Mouse (Mus musculus): ENCODE measurements at regions not wholly inside any gene's neighbourhood (a gene's known extent, or its start where the extent isn't known, plus 50 kb on each side); places are given as distances from the start of the nearest gene placed in this dataset.
"Not testable (repeated sequence)": the region's sequence is repeated elsewhere in the genome, so short reads cannot be mapped to it uniquely, and the experiment has no call there.

DNA sequence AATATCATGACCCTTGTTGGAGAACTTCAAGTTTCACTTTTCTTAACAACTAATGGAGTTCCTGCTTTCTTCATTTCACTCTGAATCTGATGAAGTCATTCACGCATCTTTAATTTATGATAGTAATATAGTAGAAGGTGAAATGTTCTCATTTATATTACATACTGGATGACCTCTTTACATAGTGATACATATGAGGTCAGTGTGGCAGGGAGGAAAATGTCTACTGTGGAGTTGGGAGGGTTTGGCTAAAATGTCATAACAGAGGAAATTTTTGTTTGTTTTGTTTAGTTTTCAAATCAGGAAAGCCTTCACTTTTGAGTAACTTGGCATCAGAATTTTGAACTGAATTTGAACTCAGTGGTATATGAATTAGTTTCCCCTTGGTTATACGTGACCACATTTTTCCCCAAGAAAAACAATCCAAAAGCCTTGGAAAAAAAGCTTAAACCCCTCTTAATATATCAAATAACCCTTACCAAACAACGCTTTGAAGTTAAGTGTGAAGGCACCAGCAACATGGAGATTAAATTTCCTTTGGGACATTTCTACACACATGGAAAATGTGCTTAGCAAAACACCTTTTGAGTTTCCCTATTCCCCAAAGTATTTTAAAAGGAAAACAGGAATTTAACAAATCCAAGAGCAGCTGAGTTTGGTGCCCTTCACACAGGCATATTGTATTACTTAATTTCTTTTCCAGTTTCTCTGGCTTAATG, 377.6 kb upstream of the Nrsn1 start:
- WGBS, result 83% methylated on average over 3 of the region's 3 CpGs
- H3K27me3 ChIP-seq, result no peaks in the 10 kb centered on the region

DNA sequence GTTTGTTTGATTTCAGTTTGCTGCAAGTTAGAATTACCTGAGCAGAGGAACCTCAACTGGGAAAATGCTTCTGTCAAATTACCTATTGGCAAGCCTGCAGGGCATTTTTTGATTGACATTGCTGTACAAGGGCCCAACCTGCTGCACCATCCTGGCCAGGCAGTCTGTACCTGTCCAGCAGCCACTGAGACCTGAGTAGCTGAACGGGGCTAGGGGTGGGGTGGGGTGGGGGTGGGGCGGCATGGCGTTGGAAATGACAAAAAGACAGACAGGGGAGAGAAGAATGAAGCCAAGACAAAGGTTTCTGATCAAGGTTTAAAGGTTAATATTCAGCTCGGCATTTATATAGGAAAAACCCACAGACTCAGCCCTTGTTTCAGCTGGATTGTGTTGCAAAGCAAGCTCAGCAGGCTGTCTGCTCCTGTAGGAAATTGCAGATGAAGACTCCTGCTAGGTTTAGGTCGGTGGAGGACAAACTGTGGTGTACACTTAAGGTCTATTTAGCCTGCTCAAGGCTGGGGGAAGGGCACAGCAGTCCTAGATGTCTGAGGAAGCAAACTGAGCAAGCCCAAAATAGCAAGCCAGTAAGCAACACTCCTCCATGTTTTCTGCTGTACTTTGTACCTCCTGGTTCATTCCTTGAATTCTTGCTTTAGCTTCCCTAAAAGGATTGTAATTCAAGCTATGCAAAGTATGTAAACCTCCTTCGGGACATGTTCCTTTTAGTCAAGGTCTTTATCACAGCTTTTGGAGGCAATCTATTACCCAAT, 369.4 kb upstream of the Nrsn1 start:
- 20% methylated on average over 6 of the region's 6 CpGs for WGBS
- H3K27ac ChIP-seq (replicated peaks), result no peak overlapping the region
- no peaks in the 10 kb centered on the region for H3K4me1 ChIP-seq
- no peak overlapping the region for H3K9ac ChIP-seq (replicated peaks)
- ATAC-seq (replicated peaks), result no peak
- H3K4me2 ChIP-seq (replicated peaks), result no peak overlapping the region
- H3K4me3 ChIP-seq, result no peak overlapping the region
- no peaks in the 10 kb centered on the region for H3K27me3 ChIP-seq
- H3K36me3 ChIP-seq, result no peaks in the 10 kb centered on the region
- no peaks in the 10 kb centered on the region for H3K9me3 ChIP-seq

More for the DNA sequence above, 377.6 kb upstream of the Nrsn1 start:
- Histone ChIP-seq H3K4me2 (replicated peaks) (no peak overlapping the region), H3K27ac (replicated peaks) (no peak overlapping the region), H3K9me3 (no peaks in the 10 kb centered on the region), H3K4me3 (no peak overlapping the region), H3K9ac (replicated peaks) (no peak overlapping the region), H3K36me3 (no peaks in the 10 kb centered on the region), H3K4me1 (no peaks in the 10 kb centered on the region)
- no peak for ATAC-seq (replicated peaks)

DNA sequence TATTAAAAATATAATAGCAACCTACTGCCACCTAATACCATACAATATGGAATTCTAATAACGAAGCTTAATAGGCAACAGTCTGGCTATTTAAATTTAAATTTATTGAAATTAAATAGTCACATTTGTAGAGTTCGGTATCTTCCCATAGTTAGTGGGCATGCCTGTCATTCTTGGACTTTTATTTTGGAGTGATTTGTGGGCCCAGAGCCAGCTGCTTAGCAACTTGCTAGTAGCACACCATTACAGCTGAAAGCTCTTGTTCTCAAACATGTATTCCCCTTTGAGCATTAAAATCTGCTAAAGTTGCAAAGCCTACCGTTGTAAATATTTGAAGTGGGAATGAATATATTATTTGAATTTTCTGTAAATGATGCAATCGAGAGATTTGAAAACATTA, 359.2 kb upstream of the Nrsn1 start:
- no peak overlapping the region for H3K4me2 ChIP-seq (replicated peaks)
- 28% methylated on average over 4 of the region's 4 CpGs for WGBS
- H3K4me1 ChIP-seq, result peaks cover 4% of the 10 kb centered on the region; the same call in 1 of the 2 replicates
- no peaks in the 10 kb centered on the region for H3K9me3 ChIP-seq
- H3K9ac ChIP-seq (replicated peaks), result no peak overlapping the region
- H3K4me3 ChIP-seq, result no peak overlapping the region
- no peaks in the 10 kb centered on the region for H3K36me3 ChIP-seq
- H3K27ac ChIP-seq (replicated peaks), result no peak overlapping the region
- H3K27me3 ChIP-seq, result no peaks in the 10 kb centered on the region
- ATAC-seq (replicated peaks), result peak; percentile 73; the same call in 1 of the 2 replicates

DNA sequence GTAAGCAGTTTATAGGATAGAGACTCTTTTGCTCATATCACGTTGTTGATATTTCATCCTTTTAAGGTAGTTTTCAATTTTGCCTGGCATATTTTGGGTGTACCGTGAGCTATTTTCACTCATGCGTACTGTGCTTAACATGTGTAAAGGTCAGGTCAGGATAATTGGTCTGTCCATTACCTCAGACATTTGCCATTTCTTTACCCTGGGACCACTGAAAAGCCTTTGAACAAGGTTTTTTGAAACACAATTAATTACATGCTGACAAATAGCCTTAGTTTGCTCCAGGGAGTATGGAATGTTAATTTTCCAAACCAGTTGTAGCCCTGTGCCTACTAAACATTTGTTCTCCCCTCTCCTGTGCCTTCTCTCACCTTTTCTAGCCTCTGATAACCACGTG, 347.3 kb upstream of the Nrsn1 start:
- no peaks in the 10 kb centered on the region for H3K27me3 ChIP-seq
- H3K4me1 ChIP-seq, result no peaks in the 10 kb centered on the region
- 21% methylated on average over 4 of the region's 4 CpGs for WGBS

DNA sequence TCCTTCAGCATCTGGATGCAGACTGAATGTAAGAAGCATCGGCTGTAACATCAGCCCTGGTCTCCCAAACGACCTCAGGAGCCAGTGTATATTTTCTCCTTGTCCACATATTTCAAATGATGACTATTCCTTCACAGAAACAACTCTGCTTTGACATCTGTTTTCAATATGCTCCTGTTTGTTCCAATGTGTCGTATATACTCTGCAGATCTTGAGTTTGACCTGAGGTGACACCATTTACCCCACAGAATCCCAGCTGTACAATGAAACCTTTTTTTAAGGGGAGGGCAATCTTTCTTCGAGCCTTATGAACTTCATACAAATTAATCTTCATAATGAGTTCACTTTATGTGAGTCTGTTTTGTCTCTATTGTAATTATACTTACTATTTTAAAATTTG, 341.7 kb upstream of the Nrsn1 start:
- ATAC-seq (replicated peaks), result no peak
- Histone ChIP-seq H3K9ac (replicated peaks) (no peak overlapping the region), H3K36me3 (no peaks in the 10 kb centered on the region), H3K9me3 (no peaks in the 10 kb centered on the region), H3K4me2 (replicated peaks) (no peak overlapping the region), H3K4me1 (no peaks in the 10 kb centered on the region), H3K27ac (replicated peaks) (no peak overlapping the region), H3K4me3 (no peak overlapping the region), H3K27me3 (no peaks in the 10 kb centered on the region)
- 77% methylated on average over 4 of the region's 4 CpGs for WGBS

More for the DNA sequence above, 347.3 kb upstream of the Nrsn1 start:
- no peak overlapping the region for H3K9ac ChIP-seq (replicated peaks)
- no peak for ATAC-seq (replicated peaks)
- H3K9me3 ChIP-seq, result no peaks in the 10 kb centered on the region
- H3K36me3 ChIP-seq, result no peaks in the 10 kb centered on the region
- no peak overlapping the region for H3K27ac ChIP-seq (replicated peaks)
- no peak overlapping the region for H3K4me3 ChIP-seq
- no peak overlapping the region for H3K4me2 ChIP-seq (replicated peaks)

DNA sequence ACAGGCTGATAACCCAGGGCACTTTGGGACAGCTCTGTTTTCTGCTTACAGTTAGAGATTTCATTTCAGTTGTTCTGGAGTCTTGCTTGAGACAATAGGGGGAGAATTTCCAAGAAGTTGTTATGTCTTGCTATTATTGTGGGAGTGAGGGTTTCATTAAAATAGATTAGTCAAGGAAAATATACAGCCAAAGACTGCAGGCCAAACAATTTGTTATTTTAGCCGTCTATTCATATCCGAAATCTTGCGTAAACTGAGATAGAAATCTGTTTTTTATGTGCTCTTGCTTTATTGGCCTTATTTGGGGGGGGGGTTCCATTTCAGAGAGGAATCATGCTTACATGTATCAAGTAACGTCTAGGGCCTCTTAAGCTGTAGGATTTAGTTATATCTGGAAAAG, 339.3 kb upstream of the Nrsn1 start:
- Histone ChIP-seq H3K9ac (replicated peaks) (no peak overlapping the region), H3K27me3 (no peaks in the 10 kb centered on the region), H3K9me3 (no peaks in the 10 kb centered on the region), H3K4me2 (replicated peaks) (no peak overlapping the region), H3K4me3 (no peak overlapping the region), H3K36me3 (no peaks in the 10 kb centered on the region), H3K27ac (replicated peaks) (no peak overlapping the region), H3K4me1 (no peaks in the 10 kb centered on the region)
- WGBS, result 94% methylated on average over 4 of the region's 4 CpGs
- ATAC-seq (replicated peaks), result no peak

DNA sequence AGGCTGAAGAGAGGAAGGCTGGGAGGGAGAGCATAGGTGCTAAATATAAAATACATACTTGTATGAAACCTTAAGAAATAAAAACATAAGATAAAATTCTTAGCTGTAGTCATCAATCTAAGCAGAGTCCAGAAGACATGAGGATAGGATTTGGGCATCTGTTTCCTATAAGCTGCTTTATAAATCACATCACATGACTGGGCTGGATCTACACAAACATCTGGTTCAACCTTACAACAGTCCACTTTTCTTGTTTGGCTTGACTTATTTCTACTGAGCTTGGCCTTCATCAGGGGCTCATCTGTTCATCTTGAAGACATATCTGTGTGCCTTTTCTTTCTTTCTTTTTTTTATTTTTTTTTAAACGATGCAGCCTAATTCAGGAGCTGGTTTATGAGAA, 338.9 kb upstream of the Nrsn1 start:
- no peak for ATAC-seq (replicated peaks)
- Histone ChIP-seq H3K36me3 (no peaks in the 10 kb centered on the region), H3K4me2 (replicated peaks) (no peak overlapping the region), H3K9ac (replicated peaks) (no peak overlapping the region), H3K27me3 (no peaks in the 10 kb centered on the region), H3K4me3 (no peak overlapping the region), H3K9me3 (no peaks in the 10 kb centered on the region), H3K27ac (replicated peaks) (no peak overlapping the region), H3K4me1 (no peaks in the 10 kb centered on the region)
- WGBS, result 91% methylated on average over 1 of the region's 1 CpGs

DNA sequence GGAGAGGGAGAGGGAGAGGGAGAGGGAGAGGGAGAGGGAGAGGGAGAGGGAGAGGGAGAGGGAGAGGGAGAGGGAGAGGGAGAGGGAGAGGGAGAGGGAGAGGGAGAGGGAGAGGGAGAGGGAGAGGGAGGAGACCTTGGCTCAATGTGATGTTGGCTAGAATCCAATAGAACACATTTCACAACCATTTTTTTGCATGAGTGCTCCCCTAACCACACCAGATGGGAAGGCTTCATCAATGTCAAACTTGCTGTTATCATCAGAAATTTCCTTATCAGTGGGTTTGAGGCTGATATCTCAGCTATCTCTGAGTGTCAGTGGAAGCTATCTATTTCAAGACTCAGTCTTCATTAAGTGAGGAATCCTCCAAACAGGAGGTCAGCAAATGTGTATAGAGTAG, 331.0 kb upstream of the Nrsn1 start:
- not testable (repeated sequence) for H3K4me3 ChIP-seq; H3K9me3 ChIP-seq; H3K27ac ChIP-seq (replicated peaks); H3K36me3 ChIP-seq; H3K4me2 ChIP-seq (replicated peaks); H3K9ac ChIP-seq (replicated peaks); ATAC-seq (replicated peaks); H3K4me1 ChIP-seq; H3K27me3 ChIP-seq

DNA sequence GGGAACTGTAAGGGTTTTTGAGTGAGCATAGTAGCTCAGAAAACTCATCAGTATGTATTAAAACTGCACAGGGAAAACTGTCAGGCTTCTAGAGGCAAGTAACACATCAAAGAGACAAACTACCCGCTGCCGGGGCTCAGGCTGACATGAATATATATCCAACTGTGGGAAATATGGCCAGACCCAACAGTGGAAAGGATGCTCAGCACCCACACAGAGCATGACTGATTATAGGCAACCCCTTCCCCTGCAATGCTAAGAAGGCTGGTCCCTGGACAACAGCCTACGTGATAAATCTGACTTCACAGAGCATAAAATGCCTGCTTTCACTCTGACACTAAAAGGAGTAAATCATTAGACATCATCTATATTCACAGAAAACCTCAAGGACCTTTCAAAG, 324.3 kb upstream of the Nrsn1 start:
- no peaks in the 10 kb centered on the region for H3K9me3 ChIP-seq
- 78% methylated on average over 3 of the region's 3 CpGs for WGBS
- H3K27me3 ChIP-seq, result no peaks in the 10 kb centered on the region
- H3K4me1 ChIP-seq, result no peaks in the 10 kb centered on the region
- no peak overlapping the region for H3K4me3 ChIP-seq
- no peak overlapping the region for H3K27ac ChIP-seq (replicated peaks)
- no peak for ATAC-seq (replicated peaks)
- no peak overlapping the region for H3K4me2 ChIP-seq (replicated peaks)
- no peaks in the 10 kb centered on the region for H3K36me3 ChIP-seq
- no peak overlapping the region for H3K9ac ChIP-seq (replicated peaks)

DNA sequence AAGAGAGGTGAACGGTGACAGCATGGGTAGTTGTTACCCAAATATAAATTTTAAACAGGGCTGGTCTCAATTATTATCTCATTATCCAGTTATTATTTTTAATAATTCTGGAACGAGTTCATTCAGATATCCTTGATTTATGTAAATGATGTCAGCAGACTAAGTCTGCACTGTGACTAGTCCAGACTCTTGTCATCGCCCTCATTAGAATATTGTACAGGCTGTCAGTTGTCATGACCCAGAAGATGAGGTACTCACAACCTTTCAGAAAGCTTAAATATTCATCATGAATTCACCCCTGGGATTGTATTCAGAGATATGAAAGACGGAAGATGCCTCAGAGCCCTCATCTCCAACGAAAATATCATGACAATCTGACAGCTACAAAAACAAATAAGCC, 300.3 kb upstream of the Nrsn1 start:
- WGBS, result 54% methylated on average over 5 of the region's 5 CpGs
- Histone ChIP-seq H3K27ac (replicated peaks) (no peak overlapping the region), H3K4me3 (no peak overlapping the region), H3K4me1 (0 out of 2 replicates have a peak, but pooled peaks cover 2% of the 10 kb centered on the region), H3K36me3 (no peaks in the 10 kb centered on the region), H3K9ac (replicated peaks) (no peak overlapping the region), H3K9me3 (no peaks in the 10 kb centered on the region), H3K4me2 (replicated peaks) (no peak overlapping the region), H3K27me3 (no peaks in the 10 kb centered on the region)
- ATAC-seq (replicated peaks), result no peak

DNA sequence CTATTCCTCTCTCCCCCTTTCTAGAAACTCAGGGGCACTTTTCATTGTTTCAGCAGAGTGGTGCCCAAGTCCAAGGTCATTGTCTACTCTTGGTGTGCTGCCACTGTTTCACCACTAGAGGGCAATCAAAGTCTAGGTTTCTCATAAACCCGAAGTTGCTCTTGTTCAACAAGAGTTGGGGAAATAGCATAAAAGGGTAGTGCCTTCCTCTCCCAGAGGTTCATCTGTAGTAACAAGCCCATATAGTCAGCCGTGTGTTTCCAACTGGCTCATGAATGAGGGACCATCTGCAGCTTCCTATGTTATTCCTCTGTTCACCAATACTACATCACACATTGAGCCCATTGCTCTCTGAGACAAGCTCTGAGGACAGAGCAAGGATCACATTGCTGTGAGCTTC, 292.4 kb upstream of the Nrsn1 start:
- no peak overlapping the region for H3K9ac ChIP-seq (replicated peaks)
- 4% methylated on average over 2 of the region's 2 CpGs for WGBS
- no peaks in the 10 kb centered on the region for H3K27me3 ChIP-seq
- no peak overlapping the region for H3K4me2 ChIP-seq (replicated peaks)
- peak; percentile 70 for ATAC-seq (replicated peaks)
- H3K4me1 ChIP-seq, result no peaks in the 10 kb centered on the region
- H3K4me3 ChIP-seq, result no peak overlapping the region
- H3K27ac ChIP-seq (replicated peaks), result no peak overlapping the region
- no peaks in the 10 kb centered on the region for H3K36me3 ChIP-seq
- no peaks in the 10 kb centered on the region for H3K9me3 ChIP-seq

DNA sequence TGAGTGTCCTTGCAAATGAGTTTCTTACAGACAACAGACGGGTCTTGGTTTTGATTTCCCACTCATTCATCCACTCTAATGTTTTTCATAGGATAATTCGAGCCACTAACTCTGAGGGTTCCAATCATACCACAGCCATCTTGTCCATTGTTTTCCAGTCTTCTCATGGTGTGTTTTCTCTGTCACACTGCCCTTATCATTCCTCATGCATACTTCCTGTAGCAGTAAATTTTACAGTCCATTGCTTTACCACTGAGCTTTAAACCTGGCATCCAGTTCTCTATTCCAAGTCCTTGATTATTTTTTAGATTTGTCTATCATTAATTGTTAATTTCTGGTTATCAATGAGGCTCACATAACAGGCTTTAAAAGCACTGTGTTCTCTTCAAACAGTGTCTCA, 290.0 kb upstream of the Nrsn1 start:
- no peak overlapping the region for H3K27ac ChIP-seq (replicated peaks)
- H3K9ac ChIP-seq (replicated peaks), result no peak overlapping the region
- no peak for ATAC-seq (replicated peaks)
- no peaks in the 10 kb centered on the region for H3K36me3 ChIP-seq
- H3K4me1 ChIP-seq, result no peaks in the 10 kb centered on the region
- H3K4me3 ChIP-seq, result no peak overlapping the region
- H3K4me2 ChIP-seq (replicated peaks), result no peak overlapping the region
- 57% methylated on average over 2 of the region's 2 CpGs for WGBS
- no peaks in the 10 kb centered on the region for H3K27me3 ChIP-seq
- H3K9me3 ChIP-seq, result no peaks in the 10 kb centered on the region

DNA sequence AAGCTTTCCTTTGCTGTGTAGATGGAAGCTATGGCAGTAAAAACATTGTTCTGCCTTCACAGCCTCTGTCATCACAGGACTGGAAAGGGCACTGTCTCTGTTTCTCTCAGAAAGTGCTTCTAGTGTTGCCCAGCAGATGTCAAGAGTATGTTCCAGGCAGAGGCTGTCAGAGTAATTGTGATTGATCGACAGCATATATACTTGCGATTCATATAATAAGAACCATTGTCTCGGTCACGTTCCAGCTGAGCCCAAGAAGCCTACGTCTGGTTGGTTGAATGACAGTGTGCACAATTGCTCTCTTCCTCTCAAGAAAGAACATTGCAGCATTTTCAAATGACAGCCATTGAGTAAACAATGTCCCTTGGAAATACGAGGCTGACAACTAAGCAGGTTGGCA, 284.7 kb upstream of the Nrsn1 start:
- no peaks in the 10 kb centered on the region for H3K4me1 ChIP-seq
- no peaks in the 10 kb centered on the region for H3K27me3 ChIP-seq
- no peak; the same call in 1 of the 2 replicates for ATAC-seq (replicated peaks)
- H3K9me3 ChIP-seq, result no peaks in the 10 kb centered on the region
- no peak overlapping the region for H3K9ac ChIP-seq (replicated peaks)
- H3K4me3 ChIP-seq, result no peak overlapping the region
- no peak overlapping the region for H3K27ac ChIP-seq (replicated peaks)
- 64% methylated on average over 6 of the region's 6 CpGs for whole genome bisulfite sequencing
- H3K36me3 ChIP-seq, result no peaks in the 10 kb centered on the region
- no peak overlapping the region for H3K4me2 ChIP-seq (replicated peaks)
